Mouse (Mus musculus): Measurements from ENCODE around the gene Fam129a.
A peak's percentile ranks its signal among the peaks of the same experiment; 100 is the strongest.

Gene Fam129a

DNA sequence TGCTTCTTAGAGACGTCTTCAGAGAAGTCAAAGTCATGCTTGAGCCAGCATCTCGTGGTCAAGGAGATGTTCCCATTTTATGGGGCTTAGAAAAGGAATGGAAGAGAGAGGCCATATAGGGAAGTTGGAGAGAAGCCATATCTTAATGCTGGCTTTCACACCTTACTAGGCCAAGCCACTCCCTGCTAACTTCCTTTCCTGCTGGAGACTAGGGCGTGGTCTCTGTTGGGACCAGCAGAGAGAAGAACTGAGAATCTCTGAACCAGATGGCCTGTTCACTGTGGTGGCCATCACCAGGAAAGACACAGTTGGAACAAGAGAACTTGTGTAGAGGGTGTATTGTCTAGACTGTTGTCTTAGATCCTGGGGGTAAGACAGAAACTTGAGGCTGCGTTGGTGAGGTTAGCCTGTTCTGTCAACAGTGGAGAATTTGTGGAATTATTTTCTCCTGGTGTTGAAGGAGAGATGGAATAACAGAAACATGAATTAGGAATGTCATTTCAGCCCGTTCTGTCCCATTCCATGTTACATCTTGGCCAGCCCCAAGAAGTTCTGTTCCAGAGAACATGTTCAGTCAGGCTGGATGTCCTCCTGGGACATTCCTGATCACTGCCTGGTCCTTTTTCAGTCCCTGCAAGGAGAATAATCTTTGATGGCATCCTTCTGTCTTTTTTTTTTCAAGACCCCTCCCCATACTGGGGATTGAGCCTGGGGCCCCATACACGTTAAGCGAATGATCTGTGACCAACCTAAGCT lies 90.9 kb downstream of the Fam129a start:
- no peak for DNase-seq (ENCODE audit: low read depth in 2 of 2, low spot score in 2 of 2)

DNA sequence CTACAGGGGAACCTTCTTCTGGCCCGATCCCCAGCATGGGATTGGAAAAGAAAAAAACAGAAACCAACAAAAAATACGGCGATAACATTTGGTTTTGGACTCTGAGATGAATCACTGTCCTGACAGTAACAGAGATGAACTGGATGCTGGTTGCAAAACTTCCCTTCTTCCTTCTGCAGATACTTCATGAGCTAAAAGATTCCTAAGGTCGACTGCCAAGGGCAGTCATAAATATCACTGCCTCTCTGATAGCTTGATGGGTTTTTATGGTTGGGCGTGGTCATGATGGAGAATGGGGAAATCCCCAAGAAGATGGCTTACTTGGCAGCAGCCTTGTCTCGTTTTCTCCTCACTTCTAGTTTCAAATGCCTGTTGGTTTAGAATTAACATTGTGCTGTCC lies 92.0 kb downstream of the Fam129a start:
- no peak for DNase-seq (ENCODE audit: low read depth in 2 of 2, low spot score in 2 of 2)

DNA sequence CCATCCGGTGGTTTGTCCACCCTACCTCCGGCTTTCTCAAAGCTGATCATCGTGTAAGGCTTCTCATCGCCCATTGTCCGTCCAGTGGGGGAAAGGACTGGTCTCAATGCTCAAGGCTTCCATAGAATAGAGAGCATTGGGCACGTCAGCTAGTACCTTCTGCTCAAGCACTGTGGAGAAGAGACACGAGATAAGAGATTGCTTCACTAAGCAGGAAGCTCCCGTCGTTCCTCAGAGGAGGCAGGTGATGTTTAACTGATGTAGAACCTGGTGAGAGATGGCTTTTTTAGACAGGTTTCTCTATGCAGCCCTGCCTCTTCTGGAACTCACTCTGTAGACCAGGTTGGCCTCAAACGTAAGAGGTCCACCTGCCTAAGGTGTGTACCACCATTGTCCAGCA lies 93.4 kb downstream of the Fam129a start:
- DNase-seq (ENCODE audit: low read depth in 2 of 2, low spot score in 2 of 2), result no peak

DNA sequence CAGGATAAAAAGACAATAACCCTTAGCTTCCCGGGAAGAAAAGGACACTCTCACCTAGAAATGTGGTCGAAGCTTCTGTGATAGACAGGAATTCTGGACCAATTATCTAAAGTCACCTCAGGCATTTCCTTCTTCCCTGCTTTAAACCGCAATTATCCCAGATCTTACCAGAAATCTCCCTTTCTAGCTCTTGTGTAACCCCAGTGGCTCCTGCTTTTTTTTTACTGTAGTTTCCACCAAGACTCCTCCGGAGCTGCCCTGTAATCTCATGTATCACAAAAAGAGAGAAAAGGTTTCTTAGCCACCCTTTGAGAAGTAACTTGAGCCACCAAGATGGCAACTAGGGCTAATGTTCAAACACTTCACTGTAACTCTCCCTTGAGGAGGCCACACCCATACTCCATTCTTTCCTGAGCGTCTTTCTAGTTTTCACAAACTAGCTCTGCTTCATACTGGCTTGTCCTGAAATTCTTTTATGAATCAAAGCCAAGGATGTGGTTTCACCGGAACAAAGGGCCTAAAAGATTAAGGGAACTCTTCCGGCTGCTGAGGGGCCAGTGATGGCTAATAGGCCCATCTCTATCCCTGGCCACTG lies 93.9 kb downstream of the Fam129a start:
- no peak for DNase-seq (ENCODE audit: low read depth in 2 of 2, low spot score in 2 of 2)

DNA sequence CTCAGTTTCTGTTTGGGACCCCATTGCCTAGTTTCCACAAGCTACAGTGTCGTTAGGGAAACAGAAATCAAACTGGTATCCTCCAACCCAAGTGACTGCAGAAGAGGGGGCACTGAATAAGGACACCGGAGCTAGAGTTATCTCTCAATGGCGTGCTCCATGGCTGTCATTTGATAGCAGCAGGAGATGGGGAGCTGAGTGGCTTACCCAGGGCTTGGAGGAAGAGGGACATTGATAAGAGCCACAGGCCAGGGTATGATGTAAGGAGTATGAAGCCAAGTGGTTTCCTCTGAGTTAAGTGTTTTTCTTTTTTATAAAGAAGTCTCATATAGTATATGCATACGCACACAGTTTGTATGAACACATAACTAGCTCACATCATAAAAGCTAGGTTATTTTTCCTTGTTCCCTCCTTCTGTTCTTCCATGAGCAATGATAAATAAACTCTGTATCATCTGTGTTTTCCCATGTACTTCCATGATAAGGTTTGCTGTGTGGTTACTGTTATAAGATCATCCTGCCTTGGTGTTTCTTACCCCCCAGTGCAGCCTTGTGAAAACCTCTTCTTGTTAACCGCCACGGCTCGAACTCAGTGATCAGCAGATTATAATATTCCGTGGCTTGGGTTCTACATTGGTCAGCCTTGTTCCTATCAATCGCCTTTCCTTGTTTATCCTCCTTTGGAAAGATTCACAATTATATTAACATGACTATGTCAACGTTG lies 96.5 kb downstream of the Fam129a start:
- no peak for DNase-seq (ENCODE audit: low read depth in 2 of 2, low spot score in 2 of 2)

DNA sequence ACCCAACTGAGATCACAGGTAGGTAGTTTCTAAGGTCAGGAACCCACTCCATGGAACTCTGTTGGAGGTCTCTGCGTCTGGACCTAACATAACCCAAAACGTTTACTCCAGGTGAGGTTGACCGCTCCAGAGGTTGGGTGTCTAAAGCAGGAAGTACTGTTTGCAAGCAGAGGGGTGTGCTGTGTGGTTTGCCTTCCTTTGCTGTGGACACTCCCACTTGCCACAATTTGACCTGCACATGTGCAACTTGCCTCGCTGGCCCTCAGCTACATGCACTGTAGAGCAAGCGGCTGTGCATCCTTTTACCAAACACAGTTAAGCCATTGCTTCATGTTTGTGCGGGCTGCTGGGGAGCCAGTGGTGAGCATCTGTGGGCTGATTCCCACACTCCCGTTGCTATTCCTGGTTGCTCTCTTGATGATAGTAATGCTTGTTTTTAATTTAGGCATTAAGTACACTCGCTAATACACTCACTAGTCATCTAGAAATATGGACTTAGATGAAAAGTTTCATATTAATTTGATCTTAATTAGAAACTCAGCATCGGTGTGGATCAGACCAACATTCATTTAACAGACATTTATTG lies 99.1 kb downstream of the Fam129a start:
- no peak for DNase-seq (ENCODE audit: low read depth in 2 of 2, low spot score in 2 of 2)

DNA sequence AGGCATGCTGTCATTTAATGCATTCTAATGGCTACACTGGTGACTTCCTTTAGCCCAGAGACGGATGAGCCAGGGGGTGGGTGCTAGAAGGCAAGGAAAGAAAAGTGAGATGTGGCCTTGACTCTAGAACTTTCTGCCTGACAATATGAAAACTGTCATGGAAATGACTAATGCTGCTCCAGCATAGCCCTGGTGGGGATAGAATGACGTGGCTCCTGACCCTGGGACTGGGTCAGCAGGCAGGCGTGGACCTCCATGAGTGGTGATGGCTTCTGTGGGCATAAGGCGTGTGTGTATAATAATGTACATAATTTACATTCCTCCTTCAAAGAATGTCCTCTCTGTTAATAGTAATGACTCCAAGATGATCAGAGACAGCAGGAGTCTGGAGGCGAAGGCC lies 104.7 kb downstream of the Fam129a start:
- no peak for DNase-seq (ENCODE audit: low read depth in 2 of 2, low spot score in 2 of 2)

DNA sequence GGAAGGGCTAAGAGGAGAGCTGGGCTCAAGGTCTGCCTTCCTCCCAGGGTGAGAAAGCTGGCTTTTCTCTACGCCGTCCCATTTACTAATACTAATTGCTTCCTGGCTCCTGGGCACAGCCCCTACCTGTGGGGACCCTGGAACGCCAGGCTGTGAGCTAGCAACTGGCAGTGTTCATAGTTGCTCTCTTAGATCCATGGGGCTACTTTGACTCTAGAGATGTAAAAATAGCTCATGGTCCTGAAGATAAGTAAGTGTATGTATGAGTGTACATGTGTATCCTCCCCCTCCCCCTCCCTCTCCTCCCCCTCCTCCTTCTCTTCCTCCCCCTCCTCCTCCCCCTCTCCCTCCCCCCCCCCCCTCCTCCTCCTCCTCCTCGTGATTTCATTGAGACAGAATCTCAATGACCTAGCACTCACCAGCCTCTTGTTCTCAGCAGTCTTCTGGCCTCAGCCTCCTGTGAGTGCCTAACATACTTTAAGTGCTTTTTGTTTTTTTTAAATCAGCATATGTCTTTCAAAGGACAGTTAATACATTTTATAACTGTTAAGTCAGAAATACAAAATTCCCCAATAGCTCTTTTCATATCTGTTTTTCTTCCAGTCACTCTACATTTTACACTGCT lies 106.3 kb downstream of the Fam129a start:
- DNase-seq (ENCODE audit: low read depth in 2 of 2, low spot score in 2 of 2), result no peak

DNA sequence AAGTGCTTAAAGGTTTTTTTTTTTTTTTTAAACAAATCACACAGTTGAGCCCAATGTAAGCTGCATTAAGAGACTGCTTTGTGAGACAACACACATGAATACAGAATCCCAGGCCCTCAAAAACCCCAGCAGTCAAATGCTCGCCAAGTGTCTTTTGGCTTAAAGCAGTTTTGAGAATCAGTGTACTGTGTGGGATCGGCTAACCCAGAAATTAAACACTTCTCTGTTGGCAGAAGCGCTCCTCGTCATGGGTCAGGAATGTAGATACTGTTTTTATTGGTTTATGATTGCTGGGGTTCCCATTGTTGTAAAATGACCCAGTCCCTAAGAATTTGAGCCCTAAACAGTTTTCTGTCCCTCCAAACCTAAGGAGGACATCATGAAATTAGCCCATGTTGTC lies 107.0 kb downstream of the Fam129a start:
- DNase-seq (ENCODE audit: low read depth in 2 of 2, low spot score in 2 of 2), result no peak

DNA sequence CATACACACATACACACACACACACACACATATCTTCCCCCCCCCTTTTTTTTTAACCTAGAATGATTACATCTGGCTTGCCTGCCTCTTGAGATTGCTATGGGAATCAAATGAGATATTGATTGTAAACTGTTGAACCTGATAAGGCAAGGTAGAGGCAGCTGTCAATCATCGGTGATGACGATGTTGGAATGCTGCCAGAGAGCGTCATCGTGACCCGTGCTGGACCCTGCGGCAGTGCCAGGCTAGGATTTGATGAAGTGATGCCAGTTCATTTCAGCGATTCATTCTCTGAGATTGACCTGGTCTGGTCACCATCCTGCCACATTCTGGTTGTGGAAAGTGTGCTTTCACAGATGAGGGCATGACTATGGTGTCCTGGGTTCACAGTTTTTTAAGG lies 108.2 kb downstream of the Fam129a start:
- no peak for DNase-seq (ENCODE audit: low read depth in 2 of 2, low spot score in 2 of 2)

DNA sequence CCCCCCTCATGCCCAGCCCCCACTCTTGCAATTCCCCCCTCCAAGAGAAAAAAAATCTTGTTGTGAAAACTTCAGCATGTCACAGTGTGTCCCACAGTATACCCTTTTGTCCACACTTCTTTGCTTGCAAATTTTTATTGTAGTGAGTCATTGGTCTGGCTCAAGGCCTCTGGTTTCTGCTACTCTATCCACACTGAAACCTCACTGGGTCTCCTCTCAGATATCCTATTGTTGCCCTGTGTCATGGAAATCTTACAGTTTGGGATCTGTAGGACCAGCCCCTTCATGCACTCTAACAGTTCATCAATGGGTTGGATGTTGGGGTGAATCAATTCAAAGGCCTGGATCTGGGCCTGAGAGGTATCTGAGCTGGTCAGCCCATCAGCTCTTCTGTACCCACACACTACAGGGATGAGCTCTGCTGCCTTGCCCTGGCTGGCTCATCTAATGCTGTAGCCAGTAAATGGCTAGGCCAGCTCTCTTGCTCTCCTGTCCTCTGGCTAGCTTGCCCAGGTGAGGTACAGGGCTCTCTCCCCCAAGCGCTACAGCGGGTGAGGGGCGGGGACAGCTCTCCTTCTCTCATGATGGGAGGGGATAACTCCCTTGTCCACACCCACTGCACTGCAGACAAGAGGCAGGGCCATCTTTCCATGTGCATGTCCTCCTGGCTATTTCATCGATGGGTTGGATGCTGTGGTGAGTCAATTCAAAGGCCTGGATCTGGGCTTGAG lies 109.1 kb downstream of the Fam129a start:
- no peak for DNase-seq (ENCODE audit: low read depth in 2 of 2, low spot score in 2 of 2)

DNA sequence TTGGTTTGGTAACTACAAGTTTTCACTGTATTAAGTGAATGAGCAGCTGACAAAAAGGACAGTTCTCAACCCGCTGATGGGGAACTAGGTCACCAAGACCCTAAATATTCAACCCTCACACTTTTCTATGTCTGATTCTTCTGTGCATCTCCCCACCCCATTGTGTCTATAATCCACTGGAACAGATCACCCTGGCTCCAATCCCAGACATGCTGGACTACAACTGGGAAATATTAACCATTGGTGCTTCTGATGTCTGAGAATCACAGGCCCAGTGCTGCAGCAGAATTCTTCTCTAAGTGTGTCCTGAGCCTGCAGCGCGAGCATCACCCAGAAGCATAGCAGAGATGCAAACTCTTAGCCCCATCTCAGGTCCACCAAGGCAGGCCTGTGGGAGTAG lies 110.0 kb downstream of the Fam129a start:
- DNase-seq (ENCODE audit: low read depth in 2 of 2, low spot score in 2 of 2), result no peak

DNA sequence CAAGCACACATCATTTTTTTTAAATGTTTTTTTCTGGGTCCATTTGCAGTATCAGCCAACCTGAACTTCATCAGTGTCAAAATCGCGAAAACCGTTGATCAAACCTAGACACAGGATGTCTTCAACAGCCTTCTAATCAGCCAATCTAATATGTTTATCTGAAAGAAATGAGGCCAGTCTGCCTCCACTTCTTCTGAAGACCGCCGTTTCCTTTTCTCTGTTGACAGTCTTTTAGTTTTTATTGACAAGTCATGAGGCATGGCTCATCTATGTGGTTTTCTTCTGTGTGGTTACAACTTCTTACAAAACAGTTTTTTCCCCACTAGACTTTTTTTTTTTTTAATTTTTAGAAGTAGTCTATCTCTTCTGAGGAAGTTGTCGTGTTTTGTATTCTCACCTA lies 111.9 kb downstream of the Fam129a start:
- peak in 1 of 2 experiments; percentile 35 for DNase-seq (ENCODE audit: low read depth in 2 of 2, low spot score in 2 of 2)

DNA sequence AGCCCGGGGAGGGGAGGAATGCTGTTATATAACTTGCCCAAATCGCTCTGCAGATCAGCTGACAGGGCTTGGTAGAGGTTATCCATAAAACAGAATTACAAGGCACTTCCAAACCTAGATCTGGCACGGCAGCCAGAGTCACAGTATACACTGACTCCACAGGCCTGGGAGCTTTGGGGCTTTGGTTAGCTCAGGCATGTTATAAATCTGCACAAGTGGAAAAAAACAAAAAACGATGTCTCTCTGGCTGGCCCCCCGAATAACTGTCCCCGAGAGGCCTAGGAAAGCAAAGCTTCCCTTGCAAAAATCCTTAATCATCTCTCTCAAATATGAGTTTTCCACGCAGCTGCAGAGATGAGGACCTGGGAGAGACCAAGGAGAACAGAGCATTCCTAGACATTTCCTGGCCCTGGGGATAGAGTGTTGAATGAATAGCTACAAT lies 113.5 kb downstream of the Fam129a start:
- no peak for DNase-seq (ENCODE audit: low read depth in 2 of 2, low spot score in 2 of 2)

DNA sequence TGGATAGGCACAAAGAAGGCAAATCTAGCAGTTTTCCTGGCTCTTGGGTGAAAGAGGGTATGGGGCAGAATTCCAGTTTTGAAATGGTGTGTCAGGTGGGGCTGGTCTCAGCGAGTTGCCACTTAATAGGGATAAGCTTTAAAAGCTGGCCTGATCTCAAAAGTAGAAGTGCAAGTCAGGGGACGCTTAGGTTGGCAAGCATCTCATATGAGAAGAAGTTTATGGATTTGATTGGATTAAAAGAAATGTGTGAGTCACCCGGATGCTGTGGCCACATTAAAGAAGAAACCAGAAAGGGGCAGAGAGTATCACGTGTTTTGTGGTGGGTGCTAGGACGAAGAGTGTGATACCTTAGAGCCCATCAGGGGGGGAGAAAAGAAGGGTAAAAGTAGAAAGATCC lies 114.0 kb downstream of the Fam129a start:
- peak; percentile 37 to 59 for DNase-seq (ENCODE audit: low read depth in 2 of 2, low spot score in 2 of 2)

DNA sequence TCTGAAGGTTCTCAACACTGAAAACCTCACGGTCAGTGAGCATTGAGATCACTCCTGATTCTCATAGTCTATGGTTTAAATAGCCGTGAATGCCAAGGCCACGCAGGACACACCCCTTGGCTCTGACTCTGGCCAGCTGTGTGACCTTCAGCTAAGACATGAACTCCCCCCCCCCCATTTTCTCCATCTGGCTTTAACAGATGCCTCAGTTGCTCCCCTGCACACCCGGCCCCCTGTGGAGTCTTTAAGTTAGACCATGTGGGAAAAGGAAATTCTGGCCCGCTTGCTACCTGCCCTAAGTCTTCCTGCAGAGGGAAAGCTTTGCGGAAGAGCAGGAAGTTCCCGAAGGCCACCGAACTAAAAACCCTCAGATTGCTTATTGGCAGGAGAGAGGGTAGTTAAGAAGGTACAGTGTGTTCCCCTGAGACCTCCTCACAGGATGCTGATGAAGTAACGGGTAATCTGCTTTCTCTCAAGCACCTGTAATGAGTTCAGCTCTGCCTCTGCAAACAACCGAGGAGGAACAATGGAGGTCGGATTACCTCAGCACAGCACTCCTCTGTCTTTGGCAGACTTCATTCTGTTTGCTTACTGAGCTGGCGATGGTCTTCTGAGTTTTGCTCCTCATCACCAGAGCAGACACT lies 114.8 kb downstream of the Fam129a start:
- no peak for DNase-seq (ENCODE audit: low read depth in 2 of 2, low spot score in 2 of 2)

DNA sequence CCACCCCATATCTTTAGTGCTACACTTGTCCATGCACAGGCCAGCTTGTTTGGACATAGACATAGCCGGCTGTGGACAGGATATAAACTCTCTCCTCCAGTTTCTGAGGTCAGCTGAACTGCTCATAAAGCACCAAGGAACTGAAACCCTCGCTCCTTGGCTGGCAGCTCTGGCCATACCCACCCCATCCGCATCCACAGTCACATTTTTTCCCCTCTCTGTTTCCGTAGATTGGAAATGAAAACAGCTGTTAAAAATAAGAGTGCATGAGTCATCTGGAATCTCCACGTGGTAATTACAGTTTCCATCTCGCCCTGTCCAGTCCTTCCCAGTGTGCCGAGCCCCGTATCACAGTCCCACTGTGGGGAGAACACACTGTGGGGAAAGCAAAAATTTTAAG lies 115.7 kb downstream of the Fam129a start:
- no peak for DNase-seq (ENCODE audit: low read depth in 2 of 2, low spot score in 2 of 2)

DNA sequence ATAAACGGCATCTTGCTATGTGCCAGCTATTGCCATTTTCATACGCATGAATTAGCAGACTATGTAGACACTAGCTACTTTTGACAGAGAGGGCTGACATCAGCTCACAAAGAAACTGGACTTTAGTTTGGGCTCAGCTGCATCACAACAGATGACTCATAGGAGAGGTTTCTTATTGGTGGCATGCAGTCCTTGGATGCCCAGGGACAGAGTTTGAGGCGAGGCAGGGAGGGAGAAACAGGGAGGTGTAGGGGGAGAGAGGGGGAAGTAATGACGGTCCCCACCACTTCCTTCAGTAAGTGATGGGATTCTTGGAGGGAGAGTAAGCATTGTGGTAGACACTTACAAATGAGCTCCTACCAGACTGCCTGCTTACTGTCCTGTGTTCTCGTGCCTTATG lies 118.0 kb downstream of the Fam129a start:
- DNase-seq (ENCODE audit: low read depth in 2 of 2, low spot score in 2 of 2), result no peak

DNA sequence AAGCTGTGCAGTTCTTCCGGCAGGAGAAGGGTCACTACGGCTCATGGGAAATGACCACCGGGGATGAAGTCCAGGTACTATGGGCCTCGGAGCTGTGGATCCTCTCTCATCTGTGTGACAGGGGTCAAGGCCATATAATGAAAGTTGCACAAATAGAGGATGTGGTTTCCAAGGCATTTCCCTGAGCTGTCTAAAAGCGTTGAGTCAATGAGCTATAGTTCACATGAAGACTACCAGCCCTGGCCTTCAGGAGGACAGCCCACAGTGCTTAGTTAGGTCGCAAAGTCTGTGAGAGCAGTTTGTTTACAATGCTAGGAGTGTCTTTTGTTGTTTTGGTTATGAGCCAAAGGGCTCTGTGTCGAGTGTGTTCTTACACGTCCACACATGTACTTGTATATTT lies 118.6 kb downstream of the Fam129a start:
- no peak for DNase-seq (ENCODE audit: low read depth in 2 of 2, low spot score in 2 of 2)

DNA sequence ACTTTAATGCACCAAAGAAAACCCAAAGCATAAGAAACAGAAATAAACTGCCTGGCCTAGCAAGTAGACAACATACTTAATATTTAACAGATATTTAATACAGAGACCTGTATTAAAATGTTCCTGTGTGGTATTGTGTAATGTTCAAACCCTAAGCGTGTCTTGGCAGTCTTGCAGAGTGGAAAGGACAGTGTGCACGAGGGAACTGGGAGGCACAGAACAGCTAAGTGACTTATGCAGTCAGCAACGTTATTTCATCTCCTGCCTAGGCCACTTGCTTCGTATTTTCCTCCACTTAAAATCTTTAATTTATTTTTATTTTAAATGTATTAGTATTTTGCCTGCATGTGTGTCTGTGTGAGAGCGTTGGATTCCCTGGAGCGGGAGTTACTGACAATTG lies 119.1 kb downstream of the Fam129a start:
- no peak for DNase-seq (ENCODE audit: low read depth in 2 of 2, low spot score in 2 of 2)

All from CD8-positive naive resting alpha-beta T cell, adult 2 months (primary cell).